Mouse (Mus musculus): ENCODE data around the gene Gm9999. TPM values are rescaled to one million over a fixed set of nuclear protein-coding genes. Genes with fewer than 3 reads are reported as not detected.

Gm9999 gene
- polyA plus RNA-seq, 1 experiment from 2014 or later = not detected

Other genes with a start within 250 kb of the Gm9999 start
- 1.5 and 1.6 TPM in 2 replicates for gene Saa1, start 240.6 kb upstream of the Gm9999 start, polyA plus RNA-seq (2016; fragmentation: Nextera tagmentation; extraction: Ambion mirVana)
- gene Saa2, start 231.8 kb upstream of the Gm9999 start, polyA plus RNA-seq (2016; fragmentation: Nextera tagmentation; extraction: Ambion mirVana) = 0.74 TPM in 1 of 2 replicates, not detected in the other
- gene Hps5, start 187.5 kb upstream of the Gm9999 start, polyA plus RNA-seq (2016; fragmentation: Nextera tagmentation; extraction: Ambion mirVana) = 22.7 and 23.5 TPM in 2 replicates
- gene Gtf2h1, start 187.5 kb upstream of the Gm9999 start, polyA plus RNA-seq (2016; fragmentation: Nextera tagmentation; extraction: Ambion mirVana) = 46.4 and 48.1 TPM in 2 replicates
- gene Ldha, start 142.1 kb upstream of the Gm9999 start, polyA plus RNA-seq (2016; fragmentation: Nextera tagmentation; extraction: Ambion mirVana) = 847 and 930 TPM in 2 replicates
- 0.26 TPM in 1 of 2 replicates, not detected in the other for gene Ldhc, start 122.4 kb upstream of the Gm9999 start, polyA plus RNA-seq (2016; fragmentation: Nextera tagmentation; extraction: Ambion mirVana)
- 338 and 348 TPM in 2 replicates for gene Tsg101, start 63.6 kb upstream of the Gm9999 start, polyA plus RNA-seq (2016; fragmentation: Nextera tagmentation; extraction: Ambion mirVana)
- 7.3 and 7.9 TPM in 2 replicates for gene Uevld, start 25.1 kb upstream of the Gm9999 start, polyA plus RNA-seq (2016; fragmentation: Nextera tagmentation; extraction: Ambion mirVana)
- 11.2 and 13.0 TPM in 2 replicates for gene Spty2d1, start 24.8 kb downstream of the Gm9999 start, polyA plus RNA-seq (2016; fragmentation: Nextera tagmentation; extraction: Ambion mirVana)
- gene Tmem86a, start 67.0 kb downstream of the Gm9999 start, polyA plus RNA-seq (2016; fragmentation: Nextera tagmentation; extraction: Ambion mirVana) = 19.5 TPM in 2 replicates
- gene Ptpn5, start 150.1 kb downstream of the Gm9999 start, polyA plus RNA-seq (2016; fragmentation: Nextera tagmentation; extraction: Ambion mirVana) = 64.6 and 70.2 TPM in 2 replicates
- not detected in 2 replicates for gene Mrgpra6, start 221.3 kb downstream of the Gm9999 start, polyA plus RNA-seq (2016; fragmentation: Nextera tagmentation; extraction: Ambion mirVana)

Measured in neural tube, embryonic 12.5 days (tissue).